Mouse (Mus musculus) heart, embryonic 10.5 days (tissue): ENCODE measurements around the gene Dap. TPM values are rescaled to one million over a fixed set of nuclear protein-coding genes. Genes with fewer than 3 reads are reported as not detected.

Experiments used
- DNase-seq: peaks from one replicate; pipeline ENCODE4 v3.0.0-alpha.2; 2017; ENCODE audit warnings: low spot score
- H3K27ac ChIP-seq: fragments of 300-500 bp; sonication (generic); 2 replicates; pipeline ENCODE4 v1.5.1; 2016; ENCODE audit warnings: mild to moderate bottlenecking
- H3K27me3 ChIP-seq: fragments of 300-500 bp; sonication (generic); 2 replicates; pipeline ENCODE4 v1.6.1; 2016; ENCODE audit warnings: mild to moderate bottlenecking; ENCODE audit not compliant: poor library complexity, insufficient read depth, severe bottlenecking
- H3K36me3 ChIP-seq: fragments of 300-500 bp; sonication (generic); 2 replicates; pipeline ENCODE4 v1.6.1; 2016; ENCODE audit warnings: mild to moderate bottlenecking, moderate library complexity
- H3K4me1 ChIP-seq: fragments of 300-500 bp; sonication (generic); 2 replicates; pipeline ENCODE4 v1.6.1; 2016; ENCODE audit warnings: mild to moderate bottlenecking
- H3K4me3 ChIP-seq: fragments of 300-500 bp; sonication (generic); 2 replicates; pipeline ENCODE4 v1.5.1; 2016; ENCODE audit warnings: mild to moderate bottlenecking, moderate library complexity
- H3K9me3 ChIP-seq: fragments of 300-500 bp; sonication (generic); 2 replicates; pipeline ENCODE4 v1.6.1; 2016; ENCODE audit warnings: mild to moderate bottlenecking, moderate library complexity
- WGBS: fragments of 180-500 bp; shearing (Covaris S2); methylation state at CpG from one replicate; pipeline ENCODE4 v1.1.7; 2016; 5-methylcytosine and 5-hydroxymethylcytosine counted together
- polyA plus RNA-seq: library from polyadenylated mRNA; unstranded; fragments of >200 nt; fragmentation: Nextera tagmentation; extraction: Ambion mirVana; gene quantifications from 2 replicates; pipeline ENCODE4 v1.2.1, GENCODE M21; 2016

The Dap gene
- polyA plus RNA-seq, 1 experiment from 2014 or later, result 49.2 TPM

DNA sequence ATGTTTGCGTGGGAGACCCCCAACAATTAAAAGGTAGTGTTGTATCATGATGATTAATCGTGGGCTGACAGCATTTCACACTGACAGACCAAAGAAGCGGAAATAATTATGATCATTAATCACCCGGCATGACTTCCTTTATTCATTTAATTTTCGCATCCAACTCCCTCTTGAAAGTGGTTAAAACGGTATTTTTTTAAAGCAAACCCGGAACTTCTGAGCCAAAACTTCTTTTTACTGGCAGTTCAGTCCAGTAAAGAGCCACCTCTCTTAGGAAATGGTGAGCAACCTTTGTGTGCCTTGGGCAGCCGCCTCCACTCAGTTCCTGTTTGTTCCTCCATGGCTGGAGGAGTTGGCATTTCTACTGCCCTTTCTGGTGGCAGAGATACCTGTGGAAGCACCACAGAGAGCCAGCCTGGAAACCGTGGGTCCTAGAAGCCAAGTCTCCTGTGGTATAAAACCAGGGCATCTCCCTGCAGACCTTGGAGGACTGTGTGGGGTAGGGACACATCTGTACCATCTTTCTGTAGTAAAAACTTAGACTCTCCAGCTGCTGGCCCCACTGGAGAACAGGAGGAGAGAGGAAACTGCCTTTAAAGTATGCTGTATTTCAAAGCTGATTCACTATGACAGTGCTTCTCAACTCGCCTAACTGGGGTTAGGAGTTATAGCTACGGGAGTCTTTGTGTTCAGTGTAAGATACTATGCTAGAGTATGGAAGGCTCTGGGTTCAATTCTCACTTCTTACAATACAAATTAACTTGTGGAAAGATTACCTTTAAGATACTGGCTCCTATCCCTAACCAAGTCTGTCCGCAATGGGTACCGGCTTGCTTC lies 910 bp downstream of the Dap start:
- Histone ChIP-seq H3K36me3 (no peaks in the 10 kb centered on the region), H3K27ac (peak overlapping the region; percentile 93), H3K9me3 (no peaks in the 10 kb centered on the region), H3K4me1 (peaks cover 36% of the 10 kb centered on the region; the same call in 1 of the 2 replicates), H3K27me3 (no peaks in the 10 kb centered on the region), H3K4me3 (peak overlapping the region; percentile 80)
- WGBS, result 48% methylated on average over 13 of the region's 13 CpGs
- DNase-seq, result no peak

GRCm38 (mm10) chr15:31225643-31226325 lies 1.7 kb downstream of the Dap start:
- Histone ChIP-seq H3K9me3 (no peaks in the 10 kb centered on the region), H3K4me3 (no peak overlapping the region), H3K27me3 (no peaks in the 10 kb centered on the region), H3K4me1 (peaks cover 36% of the 10 kb centered on the region; the same call in 1 of the 2 replicates), H3K36me3 (0 out of 2 replicates have a peak, but pooled peaks cover 2% of the 10 kb centered on the region), H3K27ac (no peak overlapping the region)
- no peak for DNase-seq
- WGBS, result 87% methylated on average over 4 of the region's 4 CpGs

GRCm38 (mm10) chr15:31226464-31226863 lies 2.4 kb downstream of the Dap start:
- no peak for DNase-seq
- Histone ChIP-seq H3K9me3 (no peaks in the 10 kb centered on the region), H3K36me3 (0 out of 2 replicates have a peak, but pooled peaks cover 2% of the 10 kb centered on the region), H3K27me3 (no peaks in the 10 kb centered on the region), H3K4me1 (peaks cover 36% of the 10 kb centered on the region; the same call in 1 of the 2 replicates), H3K27ac (no peak overlapping the region), H3K4me3 (no peak overlapping the region)
- 78% methylated on average over 6 of the region's 6 CpGs for WGBS

- Histone ChIP-seq H3K4me1 (peaks cover 36% of the 10 kb centered on the region; the same call in 1 of the 2 replicates), H3K4me3 (no peak overlapping the region), H3K36me3 (0 out of 2 replicates have a peak, but pooled peaks cover 2% of the 10 kb centered on the region), H3K27me3 (no peaks in the 10 kb centered on the region), H3K9me3 (no peaks in the 10 kb centered on the region), H3K27ac (no peak overlapping the region)
- no peak for DNase-seq
- WGBS, result 85% methylated on average over 8 of the region's 8 CpGs
Measured at GRCm38 (mm10) chr15:31227793-31228192, 3.7 kb downstream of the Dap start.

DNA sequence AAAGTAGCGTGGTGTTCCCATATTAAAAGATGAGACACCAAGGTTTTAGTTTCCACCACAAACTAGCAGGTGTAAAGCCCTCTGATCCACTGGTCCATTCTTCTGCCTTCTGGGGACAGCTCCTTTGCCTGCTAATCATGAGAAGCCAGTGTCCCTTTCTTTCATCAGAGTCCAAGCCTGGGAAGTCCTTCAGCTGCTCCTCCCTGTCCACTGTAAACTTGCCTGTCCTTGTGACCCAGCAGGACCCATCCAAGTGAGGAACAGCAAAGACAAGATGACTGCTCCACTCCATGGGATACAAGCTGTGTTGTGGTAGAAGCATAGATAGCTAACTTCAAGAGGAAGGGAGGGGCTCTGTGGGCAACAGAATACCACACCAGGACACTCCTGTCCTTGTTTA lies 8.9 kb downstream of the Dap start:
- Histone ChIP-seq H3K4me3 (no peak overlapping the region), H3K27me3 (no peaks in the 10 kb centered on the region), H3K4me1 (peaks cover 39% of the 10 kb centered on the region), H3K9me3 (no peaks in the 10 kb centered on the region), H3K36me3 (0 out of 2 replicates have a peak, but pooled peaks cover 2% of the 10 kb centered on the region), H3K27ac (no peak overlapping the region)
- WGBS, result 85% methylated on average over 1 of the region's 1 CpGs
- no peak for DNase-seq

DNA sequence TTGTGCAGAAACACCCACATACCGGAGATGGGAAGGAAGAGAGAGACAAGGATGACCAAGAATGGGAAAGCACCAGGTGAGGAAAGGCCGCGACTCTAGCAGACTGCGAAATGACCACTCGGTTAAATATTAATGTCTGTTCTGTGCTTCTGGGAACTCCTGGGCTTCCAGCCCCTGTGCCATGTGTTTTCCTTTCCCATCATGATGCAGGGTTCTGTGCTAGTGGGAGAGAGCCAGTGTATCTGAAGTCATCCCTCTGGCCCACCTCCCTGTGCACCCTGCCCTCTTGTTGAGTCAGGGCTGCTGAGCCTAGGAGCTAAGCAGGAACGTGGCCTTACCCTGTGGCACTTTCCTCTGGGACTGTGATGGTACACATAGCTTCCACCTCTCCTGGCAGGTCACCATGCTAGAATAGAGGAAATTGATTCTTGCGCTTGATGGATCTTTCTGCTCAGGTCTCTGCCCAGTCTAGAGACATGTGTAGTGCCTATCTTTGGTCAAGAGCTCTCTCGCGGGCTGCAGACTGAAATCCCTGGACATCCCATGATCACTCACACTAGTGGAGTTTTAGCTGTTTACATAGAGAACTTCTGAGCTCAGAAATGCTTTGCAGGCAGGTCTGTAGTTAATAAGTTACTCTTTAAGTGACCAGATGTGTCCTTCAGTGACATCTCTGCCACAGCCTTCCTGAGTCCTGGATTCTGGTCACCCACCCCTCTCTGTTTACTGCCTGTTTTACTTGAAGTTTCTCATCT lies 11.9 kb downstream of the Dap start:
- no peak for DNase-seq
- Histone ChIP-seq H3K36me3 (peaks cover 8% of the 10 kb centered on the region; the same call in 1 of the 2 replicates), H3K9me3 (no peaks in the 10 kb centered on the region), H3K27ac (0 out of 2 replicates have a peak overlapping the region, but pooled peaks have one; percentile 6), H3K4me1 (peaks cover 29% of the 10 kb centered on the region), H3K27me3 (no peaks in the 10 kb centered on the region), H3K4me3 (no peak overlapping the region)
- WGBS, result 87% methylated on average over 9 of the region's 9 CpGs

- 85% methylated on average over 9 of the region's 9 CpGs for WGBS
- Histone ChIP-seq H3K4me3 (no peak overlapping the region), H3K27ac (no peak overlapping the region), H3K9me3 (no peaks in the 10 kb centered on the region), H3K27me3 (no peaks in the 10 kb centered on the region), H3K36me3 (peaks cover 8% of the 10 kb centered on the region; the same call in 1 of the 2 replicates), H3K4me1 (peaks cover 29% of the 10 kb centered on the region)
- DNase-seq, result no peak
Measured at GRCm38 (mm10) chr15:31236549-31236907, 12.4 kb downstream of the Dap start.

- peaks cover 29% of the 10 kb centered on the region for H3K4me1 ChIP-seq
- DNase-seq, result no peak
- H3K27ac ChIP-seq, result peak overlapping the region; percentile 67
- peaks cover 16% of the 10 kb centered on the region; the same call in 1 of the 2 replicates for H3K36me3 ChIP-seq
- WGBS, result 51% methylated on average over 11 of the region's 11 CpGs
- H3K9me3 ChIP-seq, result 0 out of 2 replicates have a peak, but pooled peaks cover 5% of the 10 kb centered on the region
- H3K4me3 ChIP-seq, result no peak overlapping the region
- no peaks in the 10 kb centered on the region for H3K27me3 ChIP-seq
Measured at GRCm38 (mm10) chr15:31237368-31237767, 13.3 kb downstream of the Dap start.

DNA sequence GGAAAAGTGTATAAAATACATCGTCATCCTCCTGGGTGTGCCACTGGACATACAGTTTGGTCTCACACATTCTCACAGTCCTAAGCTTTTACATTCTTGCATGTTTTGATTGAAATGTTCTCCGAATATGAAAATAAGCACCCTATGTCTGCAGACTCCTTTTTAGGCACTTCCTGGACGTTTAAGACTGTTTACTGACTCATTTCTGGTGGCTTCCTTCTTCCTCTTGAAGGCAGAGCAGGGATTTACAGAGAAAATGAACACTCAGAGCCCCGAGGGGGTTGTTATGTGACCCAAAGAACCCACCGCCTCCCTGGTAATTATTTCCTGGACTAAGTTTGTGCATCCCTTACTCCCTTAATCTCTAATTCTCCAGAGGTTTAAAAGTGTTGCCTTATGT lies 13.8 kb downstream of the Dap start:
- 0 out of 2 replicates have a peak, but pooled peaks cover 5% of the 10 kb centered on the region for H3K9me3 ChIP-seq
- WGBS, result 73% methylated on average over 5 of the region's 5 CpGs
- H3K4me3 ChIP-seq, result no peak overlapping the region
- H3K27ac ChIP-seq, result peak overlapping the region; percentile 67
- peaks cover 29% of the 10 kb centered on the region for H3K4me1 ChIP-seq
- H3K36me3 ChIP-seq, result peaks cover 16% of the 10 kb centered on the region; the same call in 1 of the 2 replicates
- no peaks in the 10 kb centered on the region for H3K27me3 ChIP-seq
- no peak for DNase-seq

GRCm38 (mm10) chr15:31238611-31239010 lies 14.5 kb downstream of the Dap start:
- DNase-seq, result no peak
- H3K36me3 ChIP-seq, result peaks cover 16% of the 10 kb centered on the region; the same call in 1 of the 2 replicates
- H3K27me3 ChIP-seq, result no peaks in the 10 kb centered on the region
- H3K9me3 ChIP-seq, result 0 out of 2 replicates have a peak, but pooled peaks cover 5% of the 10 kb centered on the region
- H3K4me1 ChIP-seq, result peaks cover 29% of the 10 kb centered on the region
- no peak overlapping the region for H3K4me3 ChIP-seq
- 65% methylated on average over 11 of the region's 11 CpGs for WGBS
- 0 out of 2 replicates have a peak overlapping the region, but pooled peaks have one; percentile 0 for H3K27ac ChIP-seq

GRCm38 (mm10) chr15:31239713-31240112 lies 15.6 kb downstream of the Dap start:
- no peak for DNase-seq
- Histone ChIP-seq H3K9me3 (0 out of 2 replicates have a peak, but pooled peaks cover 5% of the 10 kb centered on the region), H3K4me3 (no peak overlapping the region), H3K27me3 (no peaks in the 10 kb centered on the region), H3K4me1 (peaks cover 30% of the 10 kb centered on the region), H3K36me3 (peaks cover 16% of the 10 kb centered on the region; the same call in 1 of the 2 replicates), H3K27ac (no peak overlapping the region)
- 86% methylated on average over 13 of the region's 13 CpGs for WGBS

- Histone ChIP-seq H3K27ac (no peak overlapping the region), H3K36me3 (peaks cover 16% of the 10 kb centered on the region; the same call in 1 of the 2 replicates), H3K4me1 (peaks cover 28% of the 10 kb centered on the region), H3K4me3 (no peak overlapping the region), H3K27me3 (no peaks in the 10 kb centered on the region), H3K9me3 (0 out of 2 replicates have a peak, but pooled peaks cover 5% of the 10 kb centered on the region)
- WGBS, result 92% methylated on average over 4 of the region's 4 CpGs
- no peak for DNase-seq
Measured at GRCm38 (mm10) chr15:31240181-31240580, 16.1 kb downstream of the Dap start.
